Mouse (Mus musculus) ES-Bruce4 (cell line): Measurements from ENCODE around the gene Large2.

Experiments used
- CTCF ChIP-seq: IDR thresholded peaks from one replicate; pipeline ENCODE4 v1.8.1; 2011; ENCODE audit warnings: low read depth, low read length
- EP300 ChIP-seq: IDR thresholded peaks from 2 replicates; pipeline ENCODE4 v1.6.1; 2011; ENCODE audit warnings: low read depth, low read length; ENCODE audit not compliant: insufficient read depth
- POLR2A ChIP-seq: IDR thresholded peaks from one replicate; pipeline ENCODE4 v1.8.1; 2011; ENCODE audit warnings: low read length; ENCODE audit not compliant: insufficient read depth

GRCm38 (mm10) chr2:92391116-92391515 is 16.4 kb upstream of the Large2 start:
- TF ChIP-seq CTCF: no peak
- no peak for TF ChIP-seq EP300
- TF ChIP-seq POLR2A: no peak
